Mouse (Mus musculus) left cerebral cortex, adult 9 months (tissue): ENCODE measurements around the gene Kif6.

Experiments
- DNase-seq, 2 experiments: peaks; one replicate each; pipeline ENCODE4 v3.0.0; 2022; ENCODE audit warnings: low spot score in 2 of 2

Kif6 gene

GRCm38 (mm10) chr17:49892390-49892789 is 277.5 kb downstream of the Kif6 start:
- DNase-seq, result no peak

GRCm38 (mm10) chr17:49894471-49894870 is 279.5 kb downstream of the Kif6 start:
- DNase-seq, result no peak

- DNase-seq, result peak; percentile 28 to 89
These were observed 284.0 kb downstream of the Kif6 start for GRCm38 (mm10) chr17:49898849-49899331.

GRCm38 (mm10) chr17:49902613-49903012 is 287.7 kb downstream of the Kif6 start:
- DNase-seq, result no peak

GRCm38 (mm10) chr17:49923429-49923828 is 308.5 kb downstream of the Kif6 start:
- no peak for DNase-seq

- DNase-seq, result peak in 1 of 2 experiments; percentile 35
These were observed 312.7 kb downstream of the Kif6 start for GRCm38 (mm10) chr17:49927611-49928010.

GRCm38 (mm10) chr17:49933806-49934205 is 318.9 kb downstream of the Kif6 start:
- no peak for DNase-seq

GRCm38 (mm10) chr17:49934586-49934985 is 319.6 kb downstream of the Kif6 start:
- DNase-seq, result no peak

GRCm38 (mm10) chr17:49935602-49936205 is 320.8 kb downstream of the Kif6 start:
- peak in 1 of 2 experiments; percentile 85 for DNase-seq

GRCm38 (mm10) chr17:49936214-49936613 is 321.3 kb downstream of the Kif6 start:
- DNase-seq, result no peak

- DNase-seq, result no peak
These were observed 324.2 kb downstream of the Kif6 start for GRCm38 (mm10) chr17:49939146-49939545.

GRCm38 (mm10) chr17:49942674-49943073 is 327.7 kb downstream of the Kif6 start:
- DNase-seq, result no peak

GRCm38 (mm10) chr17:49951491-49951855 is 336.5 kb downstream of the Kif6 start:
- peak in 1 of 2 experiments; percentile 87 for DNase-seq

- DNase-seq, result no peak
These were observed 337.1 kb downstream of the Kif6 start for GRCm38 (mm10) chr17:49951856-49952607.

- DNase-seq, result no peak
These were observed 344.1 kb downstream of the Kif6 start for GRCm38 (mm10) chr17:49959021-49959420.
